Mouse (Mus musculus): ENCODE data around the gene Gm19684. TPM values are rescaled to one million over a fixed set of nuclear protein-coding genes. Genes with fewer than 3 reads are reported as not detected.
"Not testable (repeated sequence)": the region's sequence is repeated elsewhere in the genome, so short reads cannot be mapped to it uniquely, and the experiment has no call there.

Gene Gm19684
- 0.43 and 0.44 TPM in 2 replicates for polyA plus RNA-seq (2012; rRNA removed)

GRCm38 (mm10) chr17:36121352-36122020 is at the start of gene Gm19684:
Gm19684 (plus strand) TSS chr17:36121678.
- WGBS = under 1% methylated on average over 8 of the region's 8 CpGs
- H3K27ac ChIP-seq (ENCODE audit: insufficient read depth, low read length) = peak within 1 kb of the TSS; percentile 82
- not testable (repeated sequence) for H3K36me3 ChIP-seq (ENCODE audit: control insufficient read depth, insufficient read depth, low read length); H3K27me3 ChIP-seq (ENCODE audit: control insufficient read depth, insufficient read depth, low read length)
- peak; percentile 76 to 96 for DNase-seq (ENCODE audit: low read depth in 1 of 2, low spot score in 2 of 2)
- H3K4me3 ChIP-seq (ENCODE audit: extremely low read depth, insufficient read depth, insufficient read length) = peak within 1 kb of the TSS; percentile 64
- H3K4me1 ChIP-seq (ENCODE audit: control insufficient read depth, insufficient read depth, insufficient read length) = peaks cover 12% of the 10 kb centered on the region; the same call in 1 of the 2 replicates
- TF ChIP-seq POLR2A (IDR thresholded peaks at IDR 0.05; ENCODE audit: low read depth, low read length) = peak; percentile 98

GRCm38 (mm10) chr17:36081901-36082300 is 39.6 kb upstream of the Gm19684 start:
- not testable (repeated sequence) for H3K27ac ChIP-seq (ENCODE audit: insufficient read depth, low read length); H3K36me3 ChIP-seq (ENCODE audit: control insufficient read depth, insufficient read depth, low read length); H3K27me3 ChIP-seq (ENCODE audit: control insufficient read depth, insufficient read depth, low read length); H3K4me1 ChIP-seq (ENCODE audit: control insufficient read depth, insufficient read depth, insufficient read length); H3K4me3 ChIP-seq (ENCODE audit: extremely low read depth, insufficient read depth, insufficient read length); DNase-seq (ENCODE audit: low read depth in 1 of 2, low spot score in 2 of 2)

- not testable (repeated sequence) for H3K36me3 ChIP-seq (ENCODE audit: control insufficient read depth, insufficient read depth, low read length)
- H3K4me3 ChIP-seq (ENCODE audit: extremely low read depth, insufficient read depth, insufficient read length) = peak overlapping the region; percentile 80; the same call in 1 of the 2 replicates
Observed at GRCm38 (mm10) chr17:36082519-36083232, 38.8 kb upstream of the Gm19684 start.

DNA sequence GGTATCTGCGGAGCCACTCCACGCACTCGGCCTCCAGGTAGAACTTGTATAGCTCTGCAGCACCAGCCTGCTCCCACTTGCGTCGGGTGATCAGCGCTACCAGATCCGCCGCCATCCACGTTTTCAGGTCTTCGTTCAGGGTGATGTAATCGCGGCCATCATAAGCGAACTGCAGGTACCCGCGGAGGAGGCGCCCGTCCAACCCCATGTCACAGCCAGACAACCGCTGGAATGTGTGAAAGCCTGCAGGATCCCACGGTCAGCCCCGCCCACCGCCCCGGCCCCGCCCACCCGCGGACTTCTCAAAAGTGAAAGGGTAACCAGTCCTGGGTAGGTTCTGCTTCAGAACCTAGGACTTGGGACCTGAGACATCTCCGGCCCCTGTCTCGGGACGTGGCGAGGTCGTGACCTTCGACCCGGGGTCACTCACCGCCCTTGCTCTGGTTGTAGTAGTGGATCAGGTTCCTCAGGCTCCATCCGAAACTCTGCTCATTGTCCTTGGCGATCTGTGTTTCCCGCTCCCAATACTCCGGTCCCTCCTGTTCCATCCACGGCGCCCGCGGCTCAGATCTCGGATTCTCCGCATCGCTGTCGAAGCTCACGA is 38.1 kb upstream of the Gm19684 start:
- peak in 1 of 2 experiments; percentile 14 for DNase-seq (ENCODE audit: low read depth in 1 of 2, low spot score in 2 of 2)

More at GRCm38 (mm10) chr17:36082519-36083232, 38.8 kb upstream of the Gm19684 start:
- H3K27me3 ChIP-seq (ENCODE audit: control insufficient read depth, insufficient read depth, low read length); H3K4me1 ChIP-seq (ENCODE audit: control insufficient read depth, insufficient read depth, insufficient read length); DNase-seq (ENCODE audit: low read depth in 1 of 2, low spot score in 2 of 2); H3K27ac ChIP-seq (ENCODE audit: insufficient read depth, low read length): not testable (repeated sequence)
- 35% methylated on average over 6 of the region's 6 CpGs for WGBS

DNA sequence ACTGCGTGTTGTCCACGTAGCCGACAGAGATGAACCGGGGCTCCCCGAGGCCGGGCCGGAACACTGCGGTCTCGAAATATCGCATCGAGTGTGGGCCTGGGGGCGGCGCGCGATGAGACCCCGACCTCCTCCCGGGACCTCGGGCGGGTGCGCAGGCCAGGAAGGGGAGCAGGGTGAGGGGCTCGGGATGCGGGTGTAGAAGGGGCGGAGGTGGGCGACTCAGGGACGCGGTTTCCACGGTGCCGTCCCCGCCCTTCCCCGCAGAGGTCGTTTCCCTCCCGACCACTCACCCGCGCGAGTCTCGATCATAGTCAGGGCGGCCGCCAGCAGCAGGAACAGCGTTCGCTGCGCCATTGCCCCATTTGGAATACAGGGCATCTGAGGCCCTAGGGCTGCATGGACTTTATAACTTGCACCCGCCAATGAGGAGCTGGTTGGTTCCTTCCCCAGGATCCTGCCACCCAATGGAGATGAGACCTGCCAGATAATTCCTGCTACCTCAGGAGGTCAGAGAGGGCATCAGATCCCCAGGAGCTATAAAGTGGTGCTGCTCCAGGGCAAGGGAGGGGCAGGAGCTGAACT is 37.5 kb upstream of the Gm19684 start:
- no peak overlapping the region for H3K27ac ChIP-seq (ENCODE audit: insufficient read depth, low read length)
- H3K36me3 ChIP-seq (ENCODE audit: control insufficient read depth, insufficient read depth, low read length) = no peaks in the 10 kb centered on the region
- DNase-seq (ENCODE audit: low read depth in 1 of 2, low spot score in 2 of 2) = no peak
- WGBS = 1% methylated on average over 40 of the region's 42 CpGs
- TF ChIP-seq CTCF (IDR thresholded peaks at IDR 0.05; ENCODE audit: extremely low read depth, insufficient read depth, insufficient read length, insufficient replicate concordance) = no peak
- no peak for TF ChIP-seq POLR2A (IDR thresholded peaks at IDR 0.05; ENCODE audit: low read depth, low read length)
- peak overlapping the region; percentile 80 for H3K4me3 ChIP-seq (ENCODE audit: extremely low read depth, insufficient read depth, insufficient read length)
- peaks cover 2% of the 10 kb centered on the region; the same call in 1 of the 2 replicates for H3K4me1 ChIP-seq (ENCODE audit: control insufficient read depth, insufficient read depth, insufficient read length)
- peaks cover 4% of the 10 kb centered on the region for H3K27me3 ChIP-seq (ENCODE audit: control insufficient read depth, insufficient read depth, low read length)

More for the DNA sequence above, 38.1 kb upstream of the Gm19684 start:
- TF ChIP-seq CTCF (IDR thresholded peaks at IDR 0.05; ENCODE audit: extremely low read depth, insufficient read depth, insufficient read length, insufficient replicate concordance) = no peak
- no peak for TF ChIP-seq POLR2A (IDR thresholded peaks at IDR 0.05; ENCODE audit: low read depth, low read length)
- Histone ChIP-seq H3K27ac (ENCODE audit: insufficient read depth, low read length) (no peak overlapping the region), H3K4me3 (ENCODE audit: extremely low read depth, insufficient read depth, insufficient read length) (peak overlapping the region; percentile 80), H3K36me3 (ENCODE audit: control insufficient read depth, insufficient read depth, low read length) (no peaks in the 10 kb centered on the region), H3K27me3 (ENCODE audit: control insufficient read depth, insufficient read depth, low read length) (peaks cover 4% of the 10 kb centered on the region), H3K4me1 (ENCODE audit: control insufficient read depth, insufficient read depth, insufficient read length) (peaks cover 2% of the 10 kb centered on the region; the same call in 1 of the 2 replicates)
- 2% methylated on average over 46 of the region's 46 CpGs for WGBS

DNA sequence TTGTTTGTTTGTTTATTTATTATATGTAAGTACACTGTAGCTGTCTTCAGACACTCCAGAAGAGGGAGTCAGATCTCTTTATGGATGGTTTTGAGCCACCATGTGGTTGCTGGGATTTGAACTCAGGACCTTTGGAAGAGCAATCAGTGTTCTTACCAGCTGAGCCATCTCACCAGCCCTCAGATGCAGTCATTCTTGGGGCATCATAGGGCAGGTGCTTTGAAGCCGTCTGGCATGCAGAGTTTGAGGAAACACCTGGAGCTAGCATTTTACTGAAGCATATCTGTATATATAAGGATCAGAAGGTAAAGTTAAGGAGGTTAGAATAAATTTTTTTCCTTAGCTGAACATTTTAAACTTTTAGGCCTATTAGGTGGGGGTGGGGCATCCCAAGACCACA is 35.5 kb upstream of the Gm19684 start:
- not testable (repeated sequence) for H3K4me1 ChIP-seq (ENCODE audit: control insufficient read depth, insufficient read depth, insufficient read length); DNase-seq (ENCODE audit: low read depth in 1 of 2, low spot score in 2 of 2); H3K27ac ChIP-seq (ENCODE audit: insufficient read depth, low read length); H3K36me3 ChIP-seq (ENCODE audit: control insufficient read depth, insufficient read depth, low read length); H3K4me3 ChIP-seq (ENCODE audit: extremely low read depth, insufficient read depth, insufficient read length); H3K27me3 ChIP-seq (ENCODE audit: control insufficient read depth, insufficient read depth, low read length)
- WGBS = 29% methylated on average over 1 of the region's 1 CpGs

DNA sequence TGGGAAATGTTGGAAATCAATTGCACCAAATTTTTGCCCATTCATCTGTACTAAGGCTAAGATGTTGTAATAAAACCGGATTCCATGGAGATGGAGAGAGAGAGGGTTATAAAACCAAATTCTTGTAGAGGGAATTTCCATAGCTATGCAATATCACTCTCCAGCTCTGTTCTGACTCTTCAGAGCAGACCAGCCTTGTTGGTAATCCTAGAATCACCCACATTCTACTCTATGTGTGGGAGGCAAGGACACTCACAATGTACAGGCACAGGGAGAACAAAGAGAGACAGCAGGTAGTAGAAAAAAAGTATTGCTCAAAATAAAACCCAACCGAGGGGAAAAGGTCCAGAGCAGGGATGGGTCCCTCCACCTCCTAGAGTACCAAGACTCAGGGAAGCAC is 29.5 kb upstream of the Gm19684 start:
- DNase-seq (ENCODE audit: low read depth in 1 of 2, low spot score in 2 of 2); H3K4me1 ChIP-seq (ENCODE audit: control insufficient read depth, insufficient read depth, insufficient read length); H3K27me3 ChIP-seq (ENCODE audit: control insufficient read depth, insufficient read depth, low read length); H3K36me3 ChIP-seq (ENCODE audit: control insufficient read depth, insufficient read depth, low read length); H3K4me3 ChIP-seq (ENCODE audit: extremely low read depth, insufficient read depth, insufficient read length); H3K27ac ChIP-seq (ENCODE audit: insufficient read depth, low read length): not testable (repeated sequence)
- no CpG with 5 or more reads among the region's 2 CpGs for WGBS

DNA sequence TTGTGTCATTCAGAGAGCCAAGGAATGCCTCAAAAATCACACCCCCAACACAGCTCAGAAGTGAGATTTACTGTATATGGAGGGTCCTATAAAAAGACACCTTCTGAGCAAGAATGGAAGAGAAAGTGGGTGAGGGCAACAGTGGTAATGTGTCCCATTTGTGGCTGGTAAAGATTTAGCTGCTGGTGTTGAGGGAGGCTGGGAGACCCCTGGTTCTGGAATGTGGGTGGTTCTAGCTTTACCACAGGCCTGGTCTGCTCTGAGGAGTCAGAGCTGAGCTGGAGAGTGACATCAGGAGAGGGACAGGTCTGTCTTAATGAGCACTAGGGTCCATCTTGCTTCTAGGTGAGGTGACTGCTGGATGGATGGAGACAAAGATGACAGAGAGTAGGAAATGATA is 29.0 kb upstream of the Gm19684 start:
- not testable (repeated sequence) for H3K27me3 ChIP-seq (ENCODE audit: control insufficient read depth, insufficient read depth, low read length); H3K27ac ChIP-seq (ENCODE audit: insufficient read depth, low read length); H3K4me3 ChIP-seq (ENCODE audit: extremely low read depth, insufficient read depth, insufficient read length); H3K36me3 ChIP-seq (ENCODE audit: control insufficient read depth, insufficient read depth, low read length); H3K4me1 ChIP-seq (ENCODE audit: control insufficient read depth, insufficient read depth, insufficient read length); DNase-seq (ENCODE audit: low read depth in 1 of 2, low spot score in 2 of 2)

Measured in spleen, adult 2 months (tissue).